Mouse (Mus musculus): ENCODE results near the gene Rbbp5.

DNA sequence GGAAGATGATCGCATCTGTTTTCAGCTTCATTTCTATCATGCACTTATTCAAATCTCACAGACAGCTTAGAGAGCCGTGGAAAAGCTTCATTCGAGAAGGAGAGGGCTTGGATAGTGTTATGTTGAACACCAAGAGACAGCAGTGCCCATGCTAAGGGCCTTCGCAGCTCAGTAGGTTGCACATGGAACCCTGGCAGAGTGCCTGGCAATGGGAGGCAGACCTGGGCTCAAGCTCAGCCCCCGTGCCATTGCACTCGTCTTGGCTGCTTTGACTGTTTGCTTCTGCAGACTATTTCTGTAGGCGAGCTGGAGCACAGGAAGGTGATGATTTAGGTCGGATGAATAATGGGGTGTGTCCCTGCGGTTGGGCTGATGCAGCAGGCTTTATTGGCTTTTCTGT is 45.4 kb upstream of the Rbbp5 start:
- no peak for TF ChIP-seq CTCF (IDR thresholded peaks at IDR 0.05; ENCODE audit: extremely low read depth, insufficient read length, insufficient replicate concordance, low read depth, low read length)
- no peak for TF ChIP-seq POLR2A (IDR thresholded peaks at IDR 0.05; ENCODE audit: low read depth, low read length)

All from small intestine, adult 2 months (tissue).